Mouse (Mus musculus) brown adipose tissue, adult 24 weeks (tissue): ENCODE data around the gene 4930516K23Rik. TPM values are rescaled to one million over a fixed set of nuclear protein-coding genes. Genes with fewer than 3 reads are reported as not detected.

Experiments used
- H3K27ac ChIP-seq: fragments of 200-500 bp; replicated peaks from 2 replicates; pipeline ENCODE4 v1.5.1; 2012; ENCODE audit warnings: low read depth, mild to moderate bottlenecking, low read length
- H3K4me1 ChIP-seq: fragments of 200-500 bp; 2 replicates; pipeline ENCODE4 v1.6.1; 2012; ENCODE audit warnings: low read length, mixed read lengths; ENCODE audit not compliant: control insufficient read depth, insufficient read depth, insufficient read length
- H3K4me3 ChIP-seq: fragments of 200-500 bp; 2 replicates; pipeline ENCODE4 v1.5.1; 2012; ENCODE audit warnings: low read depth, mild to moderate bottlenecking, low read length, moderate library complexity; ENCODE audit not compliant: insufficient read depth
- polyA plus RNA-seq: library from polyadenylated mRNA; stranded (reverse); fragments of >200 nt; gene quantifications from 2 replicates; pipeline ENCODE4 v1.2.4, GENCODE M21; 2012; ENCODE audit not compliant: missing spikeins, insufficient read depth, insufficient read length

Gene 4930516K23Rik
- polyA plus RNA-seq: not detected in 2 replicates

DNA sequence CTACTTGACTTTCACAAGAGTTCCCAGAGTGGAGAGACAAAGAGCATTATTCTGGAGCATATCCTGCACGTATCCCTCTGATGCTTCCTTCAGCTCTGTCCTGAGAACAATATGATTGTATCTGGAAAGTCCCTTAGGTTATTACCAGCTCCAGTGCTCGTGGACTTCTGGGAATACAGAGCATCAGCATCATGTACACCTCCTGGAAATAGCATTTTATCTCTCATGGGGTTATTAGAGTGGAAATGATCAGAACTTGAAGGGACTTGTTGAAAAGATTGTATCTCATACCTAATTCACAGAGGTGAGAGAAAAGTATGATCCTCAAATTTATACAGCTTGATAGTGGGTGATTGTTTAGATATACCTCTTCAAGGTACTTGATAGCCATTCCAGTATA is at the start of gene 4930516K23Rik:
Gene 4930516K23Rik (minus strand): TSS at position 101 of the 400 bp plus-strand sequence.
- no peak within 1 kb of the TSS for H3K4me3 ChIP-seq
- H3K4me1 ChIP-seq: no peaks in the 10 kb centered on the region
- H3K27ac ChIP-seq: no peak within 1 kb of the TSS

- Histone ChIP-seq H3K4me3 (no peak within 1 kb of the TSS), H3K4me1 (no peaks in the 10 kb centered on the region), H3K27ac (no peak within 1 kb of the TSS)
Observed at GRCm38 (mm10) chr7:104104757-104104972, 43.4 kb upstream of the 4930516K23Rik start, which contains the start of gene Olfr646. TSS of gene Olfr646 (plus strand) at chr7:104104873.

DNA sequence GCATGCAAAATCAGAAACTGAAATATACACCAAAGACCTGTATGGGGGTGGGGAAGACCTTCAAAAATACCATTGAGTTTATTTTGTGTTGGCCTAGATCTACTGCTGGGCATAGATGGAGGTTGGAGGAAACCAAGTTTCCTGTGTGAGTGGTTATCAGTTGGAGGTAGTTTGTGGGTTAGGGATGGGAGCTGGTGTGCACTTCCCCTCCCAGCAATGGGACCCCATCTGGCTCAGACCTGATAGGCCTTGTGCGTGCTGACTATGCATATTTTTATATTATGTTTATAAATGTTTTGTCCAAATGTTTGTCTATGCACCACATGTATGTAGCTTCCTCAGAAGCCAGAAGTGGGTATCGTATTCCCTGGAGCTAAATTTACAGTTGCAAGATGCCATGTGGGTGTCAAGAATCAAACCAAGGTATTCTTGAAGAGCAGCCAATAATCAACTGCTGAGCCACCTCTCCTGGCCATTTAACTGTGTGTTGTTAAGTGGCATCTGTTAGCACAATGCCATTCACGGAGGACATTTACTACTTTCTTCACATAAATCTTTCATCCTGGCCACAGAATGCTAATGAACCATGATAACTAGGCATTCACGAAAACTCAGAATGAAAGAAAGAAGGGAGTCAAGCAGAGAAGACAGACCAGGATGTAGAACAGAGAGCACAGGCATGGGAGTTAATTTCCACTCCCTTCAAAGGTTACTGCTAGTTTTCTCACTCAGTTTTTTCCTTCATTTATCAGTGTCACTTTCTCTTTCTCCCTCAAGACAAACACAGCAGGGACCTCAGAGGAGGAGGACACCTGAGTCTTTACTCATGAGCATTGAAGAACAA is 42.9 kb upstream of the 4930516K23Rik start:
- Histone ChIP-seq H3K27ac (no peak overlapping the region), H3K4me1 (no peaks in the 10 kb centered on the region), H3K4me3 (no peak overlapping the region)

GRCm38 (mm10) chr7:104085365-104085764 is 24.1 kb upstream of the 4930516K23Rik start, which contains the start of gene Olfr645:
TSS of gene Olfr645 (minus strand) at chr7:104085465.
- no peaks in the 10 kb centered on the region for H3K4me1 ChIP-seq
- H3K27ac ChIP-seq: no peak within 1 kb of the TSS
- no peak within 1 kb of the TSS for H3K4me3 ChIP-seq

DNA sequence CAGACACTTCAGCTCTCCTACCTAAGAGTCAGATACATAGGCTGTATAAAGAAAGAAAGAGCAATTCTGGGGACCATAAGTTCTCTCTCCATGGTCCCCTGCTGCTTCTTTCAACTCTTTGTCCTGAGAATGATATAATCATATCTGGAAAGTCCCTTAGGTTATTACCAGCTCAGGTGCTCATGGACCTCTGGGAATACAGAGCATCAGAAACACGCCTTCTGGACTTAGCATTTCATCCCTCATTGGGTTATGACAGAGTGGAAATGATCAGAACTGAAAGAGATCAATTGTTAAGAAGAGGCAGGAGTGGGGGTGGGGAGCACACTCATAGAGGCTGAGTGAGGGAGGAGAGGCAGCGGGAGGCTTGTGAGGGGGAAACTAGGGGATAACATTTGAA is 10.5 kb upstream of the 4930516K23Rik start, which contains the start of gene Olfr644:
Gene Olfr644 (minus strand): TSS at position 101 of the 400 bp plus-strand sequence.
- Histone ChIP-seq H3K4me3 (no peak within 1 kb of the TSS), H3K27ac (no peak within 1 kb of the TSS), H3K4me1 (no peaks in the 10 kb centered on the region)

DNA sequence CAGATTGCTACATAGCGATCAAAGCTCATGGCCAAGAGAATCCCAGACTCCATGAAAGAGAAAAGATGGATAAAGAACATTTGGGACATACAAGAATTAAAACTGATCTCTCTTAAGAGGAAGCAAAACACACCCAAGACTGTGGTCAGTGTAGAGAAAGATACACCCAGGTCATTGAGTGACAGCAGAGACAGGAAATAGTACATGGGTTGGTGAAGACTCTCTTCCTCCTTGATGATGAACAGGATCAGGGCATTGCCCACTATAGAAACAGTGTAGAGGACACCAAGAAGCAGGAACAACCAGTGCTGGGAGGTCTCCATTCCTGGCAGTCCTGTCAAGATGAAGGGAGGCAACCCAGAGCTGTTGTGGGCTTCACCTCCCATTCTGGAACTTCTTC is 2.0 kb downstream of the 4930516K23Rik start:
- Histone ChIP-seq H3K4me3 (no peak overlapping the region), H3K4me1 (no peaks in the 10 kb centered on the region), H3K27ac (no peak overlapping the region)

- Histone ChIP-seq H3K4me1 (no peaks in the 10 kb centered on the region), H3K27ac (no peak within 1 kb of the TSS), H3K4me3 (no peak within 1 kb of the TSS)
Observed at GRCm38 (mm10) chr7:104052566-104052965, 8.7 kb downstream of the 4930516K23Rik start, which contains the start of gene Olfr642. TSS of gene Olfr642 (minus strand) at chr7:104052666.

DNA sequence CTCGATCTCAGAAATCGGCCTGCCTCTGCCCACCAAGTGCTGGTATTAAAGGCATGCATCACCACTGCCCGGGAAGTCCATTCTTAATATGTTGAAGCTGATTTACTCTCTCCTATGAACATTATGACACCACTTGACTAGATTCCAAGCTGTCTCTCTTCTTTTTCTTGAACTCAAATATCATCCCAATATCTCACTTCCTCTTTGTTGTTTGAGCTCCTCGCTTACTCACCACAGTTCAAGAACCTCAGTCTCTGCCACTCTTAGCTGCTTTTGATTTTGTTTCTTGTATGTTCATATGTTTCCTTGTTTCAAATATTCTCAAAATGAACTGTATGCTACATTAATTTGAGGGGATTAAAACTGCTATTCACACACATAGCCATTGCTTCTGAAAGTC is 10.5 kb downstream of the 4930516K23Rik start:
- Histone ChIP-seq H3K4me1 (no peaks in the 10 kb centered on the region), H3K27ac (no peak overlapping the region), H3K4me3 (no peak overlapping the region)

GRCm38 (mm10) chr7:104035145-104035544 is 26.1 kb downstream of the 4930516K23Rik start, which contains the start of gene Olfr641:
TSS of gene Olfr641 (plus strand) at chr7:104035445.
- H3K4me1 ChIP-seq: no peaks in the 10 kb centered on the region
- H3K27ac ChIP-seq: no peak within 1 kb of the TSS
- no peak within 1 kb of the TSS for H3K4me3 ChIP-seq

DNA sequence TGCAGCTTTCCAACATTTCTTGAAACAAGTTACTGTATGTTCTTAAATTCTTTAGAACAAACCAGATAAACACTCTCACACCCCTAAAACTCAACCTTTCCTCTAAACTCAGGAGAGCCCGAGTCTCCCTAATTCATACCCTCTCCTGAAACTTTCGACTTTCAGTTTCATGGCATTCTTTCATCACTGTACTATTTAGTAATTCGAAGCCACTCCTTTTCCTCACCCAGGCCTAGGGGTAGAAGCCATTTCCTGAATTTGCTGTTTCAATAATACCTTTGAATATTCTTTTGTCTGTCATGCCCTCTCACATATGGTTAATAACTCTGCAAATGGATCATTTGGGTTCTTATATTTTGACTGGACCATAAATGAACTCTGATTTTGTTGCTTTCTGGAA is 34.3 kb downstream of the 4930516K23Rik start:
- Histone ChIP-seq H3K4me3 (no peak overlapping the region), H3K27ac (no peak overlapping the region), H3K4me1 (no peaks in the 10 kb centered on the region)

DNA sequence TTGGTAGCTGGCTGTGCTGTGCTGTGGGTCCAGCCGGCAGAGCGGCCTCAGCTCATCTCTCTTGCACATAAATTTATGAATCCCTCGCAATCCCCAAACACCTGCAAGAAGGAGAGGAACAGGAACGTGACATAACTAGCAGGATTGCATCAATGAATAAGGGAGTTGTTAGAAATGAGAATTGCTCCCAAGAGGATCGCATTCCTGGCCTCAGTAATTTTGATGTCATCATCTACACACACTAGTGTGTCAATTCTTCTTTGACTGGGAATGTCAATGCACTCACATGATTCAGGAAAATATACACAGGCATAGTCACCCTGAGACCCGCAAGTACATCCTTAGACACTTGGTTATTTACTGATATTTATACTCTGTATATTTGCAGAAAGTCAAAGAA is 35.8 kb downstream of the 4930516K23Rik start, which contains the start of gene Olfr640:
Gene Olfr640 (minus strand): TSS at position 101 of the 400 bp plus-strand sequence.
- H3K27ac ChIP-seq: no peak within 1 kb of the TSS

GRCm38 (mm10) chr7:104021651-104022050 is 39.6 kb downstream of the 4930516K23Rik start:
- H3K4me1 ChIP-seq: no peaks in the 10 kb centered on the region
- no peak overlapping the region for H3K4me3 ChIP-seq
- no peak overlapping the region for H3K27ac ChIP-seq

More for the DNA sequence above, 35.8 kb downstream of the 4930516K23Rik start, which contains the start of gene Olfr640:
- H3K4me3 ChIP-seq: no peak within 1 kb of the TSS
- H3K4me1 ChIP-seq: no peaks in the 10 kb centered on the region

- no peak overlapping the region for H3K27ac ChIP-seq
- no peaks in the 10 kb centered on the region for H3K4me1 ChIP-seq
- no peak overlapping the region for H3K4me3 ChIP-seq
Observed at GRCm38 (mm10) chr7:104018953-104019352, 42.3 kb downstream of the 4930516K23Rik start.

- no peaks in the 10 kb centered on the region for H3K4me1 ChIP-seq
Observed at GRCm38 (mm10) chr7:104017203-104017602, 44.0 kb downstream of the 4930516K23Rik start, which contains the start of gene Olfr639. TSS of gene Olfr639 (minus strand) at chr7:104017303.

More at GRCm38 (mm10) chr7:104017203-104017602, 44.0 kb downstream of the 4930516K23Rik start, which contains the start of gene Olfr639:
- H3K27ac ChIP-seq: no peak within 1 kb of the TSS
- H3K4me3 ChIP-seq: no peak within 1 kb of the TSS
